Mouse (Mus musculus): ENCODE measurements around the gene Dync1h1.

DNA sequence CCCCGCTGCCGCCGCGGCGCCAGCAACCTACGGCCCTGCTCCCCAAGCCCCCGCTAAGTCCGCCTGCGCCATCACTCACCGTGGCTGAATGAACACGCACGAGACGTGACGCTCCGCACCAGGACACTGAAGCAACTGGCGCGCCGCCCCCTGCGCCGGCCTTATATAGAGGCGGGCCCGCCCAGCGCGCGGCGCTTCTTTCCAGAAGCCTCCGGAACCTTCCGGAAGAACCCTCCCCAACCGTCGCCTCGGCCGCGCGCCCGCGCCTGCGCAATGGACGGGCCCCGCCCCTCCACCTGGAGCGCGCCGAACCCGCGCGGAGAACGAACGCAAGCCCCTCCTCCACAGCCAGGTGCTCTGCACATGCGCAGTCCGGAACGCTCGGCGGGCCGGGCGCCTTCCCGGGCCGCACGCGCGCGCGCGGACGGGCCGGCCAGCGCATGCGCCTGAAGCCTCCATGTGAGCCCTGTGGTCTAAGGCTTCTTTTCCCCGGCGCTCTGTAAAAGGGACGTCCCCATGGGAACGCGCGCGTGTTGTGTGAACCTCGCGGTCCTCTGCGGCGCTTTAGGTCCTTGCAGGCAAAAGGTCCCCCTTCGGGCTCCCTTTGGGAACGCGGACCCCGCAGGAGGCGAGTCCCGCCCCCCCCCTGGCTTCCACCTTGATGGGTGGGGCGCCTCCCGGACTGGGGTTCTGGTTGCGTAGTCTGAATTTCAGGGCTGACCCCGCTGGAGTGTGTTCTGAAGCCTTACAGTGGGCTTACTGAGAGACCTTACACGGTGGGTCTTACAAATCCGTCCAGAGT, 95.1 kb downstream of the Dync1h1 start:
- TF ChIP-seq CTCF (IDR thresholded peaks at IDR 0.05; ENCODE audit: low read depth), result no peak
- peak; percentile 86 for TF ChIP-seq EP300 (IDR thresholded peaks at IDR 0.05; ENCODE audit: low read depth)

Data from liver, embryonic 14.5 days (tissue).